Mouse (Mus musculus): ENCODE results near the gene Asphd2.
A peak's percentile ranks its signal among the peaks of the same experiment; 100 is the strongest.
"Not testable (repeated sequence)": the region's sequence is repeated elsewhere in the genome, so short reads cannot be mapped to it uniquely, and the experiment has no call there.

Asphd2 gene

GRCm38 (mm10) chr5:112394779-112395443 is at the start of gene Asphd2:
Asphd2 (minus strand) TSS chr5:112394866.
- no peak for DNase-seq (ENCODE audit: low read depth in 1 of 2, low spot score in 2 of 2)

GRCm38 (mm10) chr5:112438535-112438934 is 43.9 kb upstream of the Asphd2 start:
- no peak for DNase-seq (ENCODE audit: low read depth in 1 of 2, low spot score in 2 of 2)

GRCm38 (mm10) chr5:112433004-112433403 is 38.3 kb upstream of the Asphd2 start:
- DNase-seq (ENCODE audit: low read depth in 1 of 2, low spot score in 2 of 2) = peak; percentile 9 to 27

- no peak for DNase-seq (ENCODE audit: low read depth in 1 of 2, low spot score in 2 of 2)
Observed at GRCm38 (mm10) chr5:112432033-112432432, 37.4 kb upstream of the Asphd2 start.

- no peak for DNase-seq (ENCODE audit: low read depth in 1 of 2, low spot score in 2 of 2)
Observed at GRCm38 (mm10) chr5:112431120-112431775, 36.6 kb upstream of the Asphd2 start.

- DNase-seq (ENCODE audit: low read depth in 1 of 2, low spot score in 2 of 2) = no peak
Observed at GRCm38 (mm10) chr5:112428944-112429343, 34.3 kb upstream of the Asphd2 start.

GRCm38 (mm10) chr5:112427283-112427682 is 32.6 kb upstream of the Asphd2 start:
- peak in 1 of 2 experiments; percentile 28 for DNase-seq (ENCODE audit: low read depth in 1 of 2, low spot score in 2 of 2)

GRCm38 (mm10) chr5:112426635-112427034 is 32.0 kb upstream of the Asphd2 start:
- no peak for DNase-seq (ENCODE audit: low read depth in 1 of 2, low spot score in 2 of 2)

GRCm38 (mm10) chr5:112419535-112419934 is 24.9 kb upstream of the Asphd2 start:
- DNase-seq (ENCODE audit: low read depth in 1 of 2, low spot score in 2 of 2) = no peak

GRCm38 (mm10) chr5:112418023-112418422 is 23.4 kb upstream of the Asphd2 start:
- DNase-seq (ENCODE audit: low read depth in 1 of 2, low spot score in 2 of 2) = no peak

GRCm38 (mm10) chr5:112416673-112417072 is 22.0 kb upstream of the Asphd2 start:
- DNase-seq (ENCODE audit: low read depth in 1 of 2, low spot score in 2 of 2) = no peak

GRCm38 (mm10) chr5:112412781-112413180 is 18.1 kb upstream of the Asphd2 start:
- not testable (repeated sequence) for DNase-seq (ENCODE audit: low read depth in 1 of 2, low spot score in 2 of 2)

- no peak for DNase-seq (ENCODE audit: low read depth in 1 of 2, low spot score in 2 of 2)
Observed at GRCm38 (mm10) chr5:112411514-112412335, 17.1 kb upstream of the Asphd2 start.

GRCm38 (mm10) chr5:112411072-112411471 is 16.4 kb upstream of the Asphd2 start:
- no peak for DNase-seq (ENCODE audit: low read depth in 1 of 2, low spot score in 2 of 2)

GRCm38 (mm10) chr5:112409274-112409673 is 14.6 kb upstream of the Asphd2 start:
- no peak for DNase-seq (ENCODE audit: low read depth in 1 of 2, low spot score in 2 of 2)

GRCm38 (mm10) chr5:112406017-112406416 is 11.4 kb upstream of the Asphd2 start:
- no peak for DNase-seq (ENCODE audit: low read depth in 1 of 2, low spot score in 2 of 2)

GRCm38 (mm10) chr5:112402437-112402836 is 7.8 kb upstream of the Asphd2 start:
- DNase-seq (ENCODE audit: low read depth in 1 of 2, low spot score in 2 of 2) = no peak

GRCm38 (mm10) chr5:112399284-112399683 is 4.6 kb upstream of the Asphd2 start:
- DNase-seq (ENCODE audit: low read depth in 1 of 2, low spot score in 2 of 2) = no peak

- DNase-seq (ENCODE audit: low read depth in 1 of 2, low spot score in 2 of 2) = no peak
Observed at GRCm38 (mm10) chr5:112396066-112396465, 1.4 kb upstream of the Asphd2 start.

- DNase-seq (ENCODE audit: low read depth in 1 of 2, low spot score in 2 of 2) = no peak
Observed at GRCm38 (mm10) chr5:112394415-112394763, 277 bp downstream of the Asphd2 start.

GRCm38 (mm10) chr5:112393741-112394414 is 788 bp downstream of the Asphd2 start:
- no peak for DNase-seq (ENCODE audit: low read depth in 1 of 2, low spot score in 2 of 2)

Measured in monocyte, adult 2 months (primary cell).